Mouse (Mus musculus) myocyte (in vitro differentiated cells): ENCODE results near the gene Uvrag. TPM values are rescaled to one million over a fixed set of nuclear protein-coding genes. Genes with fewer than 3 reads are reported as not detected.

Experiments
- H3K27me3 ChIP-seq: one replicate; pipeline ENCODE4 v1.6.1; 2011; ENCODE audit not compliant: control insufficient read depth, insufficient read depth, insufficient read length
- H3K36me3 ChIP-seq: one replicate; pipeline ENCODE4 v1.6.1; 2011; ENCODE audit not compliant: control insufficient read depth, insufficient read depth
- H3K4me2 ChIP-seq: one replicate; pipeline ENCODE4 v1.6.1; 2011; ENCODE audit warnings: low read depth, control low read depth
- H3K4me3 ChIP-seq: one replicate; pipeline ENCODE4 v1.5.1; 2011; ENCODE audit warnings: mild to moderate bottlenecking, control low read depth, moderate library complexity
- H3K79me2 ChIP-seq: one replicate; pipeline ENCODE4 v1.6.1; 2011; ENCODE audit not compliant: control insufficient read depth, insufficient read depth
- H3ac ChIP-seq: one replicate; pipeline ENCODE4 v1.6.1; 2011; ENCODE audit not compliant: control insufficient read depth, insufficient read length
- CEBPB ChIP-seq: IDR thresholded peaks from 2 replicates; pipeline ENCODE4 v1.6.1; 2011; ENCODE audit warnings: mild to moderate bottlenecking, moderate library complexity; ENCODE audit not compliant: poor library complexity, insufficient read depth, severe bottlenecking
- E2F4 ChIP-seq: IDR thresholded peaks from one replicate; pipeline ENCODE4 v1.6.1; 2011; ENCODE audit warnings: mild to moderate bottlenecking, control low read depth, moderate library complexity; ENCODE audit not compliant: insufficient read depth
- MAX ChIP-seq: IDR thresholded peaks from one replicate; pipeline ENCODE4 v1.6.1; 2011; ENCODE audit warnings: low read depth, mild to moderate bottlenecking, control low read depth
- MYOD1 ChIP-seq, 3 experiments: IDR thresholded peaks; one replicate each; pipeline ENCODE4 v1.6.1; 2011; ENCODE audit warnings: control low read depth in 2 of 3, low read depth in 2 of 3, mild to moderate bottlenecking in 2 of 3, moderate library complexity in 1 of 3; ENCODE audit not compliant: insufficient read length in 2 of 3, control insufficient read depth in 1 of 3
- MYOG ChIP-seq, 3 experiments: IDR thresholded peaks; one replicate each; pipeline ENCODE4 v1.6.1; 2011; ENCODE audit warnings: control low read depth in 2 of 3, low read depth in 2 of 3, mild to moderate bottlenecking in 2 of 3; ENCODE audit not compliant: insufficient read length in 2 of 3, control insufficient read depth in 1 of 3, insufficient read depth in 1 of 3
- POLR2A ChIP-seq: IDR thresholded peaks from one replicate; pipeline ENCODE4 v1.6.1; 2011; ENCODE audit warnings: low read depth, mild to moderate bottlenecking, control low read depth, moderate library complexity; ENCODE audit not compliant: insufficient read length
- POLR2AphosphoS2 ChIP-seq: IDR thresholded peaks from one replicate; pipeline ENCODE4 v1.6.1; 2011; ENCODE audit warnings: low read depth, control low read depth; ENCODE audit not compliant: insufficient read length
- REST ChIP-seq: IDR thresholded peaks from one replicate; pipeline ENCODE4 v1.6.1; 2011; ENCODE audit warnings: mild to moderate bottlenecking, control low read depth, moderate library complexity; ENCODE audit not compliant: insufficient read depth, insufficient read length
- SRF ChIP-seq: IDR thresholded peaks from one replicate; pipeline ENCODE4 v1.6.1; 2011; ENCODE audit warnings: low read depth; ENCODE audit not compliant: control insufficient read depth, insufficient read length
- TCF12 ChIP-seq: IDR thresholded peaks from one replicate; pipeline ENCODE4 v1.6.1; 2011; ENCODE audit warnings: mild to moderate bottlenecking, control low read depth; ENCODE audit not compliant: poor library complexity, insufficient read depth, severe bottlenecking
- TCF3 ChIP-seq: IDR thresholded peaks from one replicate; pipeline ENCODE4 v1.6.1; 2011; ENCODE audit warnings: low read depth, control low read depth; ENCODE audit not compliant: insufficient read length
- USF1 ChIP-seq: IDR thresholded peaks from one replicate; pipeline ENCODE4 v1.6.1; 2011; ENCODE audit warnings: low read depth, mild to moderate bottlenecking, control low read depth, moderate library complexity
- polyA plus RNA-seq: library from polyadenylated mRNA; unstranded; fragments of >200 nt; fragmentation: generic; extraction: Trizol; gene quantifications from one replicate; pipeline ENCODE4 v1.2.1, GENCODE M21; 2012; ENCODE audit warnings: missing spikeins

Gene Uvrag
- polyA plus RNA-seq, 1 experiment: 9.0 TPM

GRCm38 (mm10) chr7:98962547-98963311 lies 178.2 kb downstream of the Uvrag start:
- Histone ChIP-seq H3K4me3 (no peak overlapping the region), H3K36me3 (no peaks in the 10 kb centered on the region), H3K27me3 (no peaks in the 10 kb centered on the region), H3ac (no peak overlapping the region), H3K79me2 (no peaks in the 10 kb centered on the region), H3K4me2 (peak overlapping the region; percentile 80)
- TF ChIP-seq TCF12: no peak
- TF ChIP-seq CEBPB: no peak
- no peak for TF ChIP-seq E2F4
- TF ChIP-seq MYOG (IDR thresholded peaks at IDR 0.05; ENCODE audit: control insufficient read depth in 1 of 3, insufficient read depth in 1 of 3, insufficient read length in 2 of 3, low read depth in 2 of 3): no peak
- TF ChIP-seq MAX: no peak

- H3ac ChIP-seq: no peak overlapping the region
- H3K36me3 ChIP-seq: no peaks in the 10 kb centered on the region
- H3K4me2 ChIP-seq: peak overlapping the region; percentile 80
- TF ChIP-seq TCF12: no peak
- TF ChIP-seq POLR2A: no peak
- TF ChIP-seq USF1: no peak
- TF ChIP-seq MYOD1 (IDR thresholded peaks at IDR 0.05; ENCODE audit: control insufficient read depth in 1 of 3, insufficient read length in 2 of 3, low read depth in 2 of 3): no peak
- no peak for TF ChIP-seq MYOG (IDR thresholded peaks at IDR 0.05; ENCODE audit: control insufficient read depth in 1 of 3, insufficient read depth in 1 of 3, insufficient read length in 2 of 3, low read depth in 2 of 3)
- TF ChIP-seq REST: no peak
- no peak for TF ChIP-seq POLR2AphosphoS2
- TF ChIP-seq E2F4: no peak
- no peak for TF ChIP-seq CEBPB
- TF ChIP-seq MAX: no peak
- no peak for TF ChIP-seq SRF
- TF ChIP-seq TCF3: no peak
- H3K4me3 ChIP-seq: no peak overlapping the region
- H3K79me2 ChIP-seq: no peaks in the 10 kb centered on the region
- no peaks in the 10 kb centered on the region for H3K27me3 ChIP-seq
These were observed 178.9 kb downstream of the Uvrag start for GRCm38 (mm10) chr7:98962074-98962473.

- no peak overlapping the region for H3K4me2 ChIP-seq
- no peak overlapping the region for H3K4me3 ChIP-seq
- no peaks in the 10 kb centered on the region for H3K27me3 ChIP-seq
- no peaks in the 10 kb centered on the region for H3K79me2 ChIP-seq
- TF ChIP-seq USF1 (no peak), E2F4 (no peak)
- H3K36me3 ChIP-seq: no peaks in the 10 kb centered on the region
- H3ac ChIP-seq: no peak overlapping the region
These were observed 180.7 kb downstream of the Uvrag start for GRCm38 (mm10) chr7:98960274-98960673.

- Histone ChIP-seq H3ac (no peak overlapping the region), H3K4me2 (no peak overlapping the region), H3K36me3 (no peaks in the 10 kb centered on the region), H3K79me2 (no peaks in the 10 kb centered on the region), H3K4me3 (no peak overlapping the region), H3K27me3 (no peaks in the 10 kb centered on the region)
- TF ChIP-seq TCF12 (no peak), USF1 (no peak), SRF (no peak), POLR2AphosphoS2 (no peak), E2F4 (no peak), TCF3 (no peak), MAX (no peak), MYOG (IDR thresholded peaks at IDR 0.05; ENCODE audit: control insufficient read depth in 1 of 3, insufficient read depth in 1 of 3, insufficient read length in 2 of 3, low read depth in 2 of 3) (no peak), CEBPB (no peak), REST (no peak), MYOD1 (IDR thresholded peaks at IDR 0.05; ENCODE audit: control insufficient read depth in 1 of 3, insufficient read length in 2 of 3, low read depth in 2 of 3) (no peak), POLR2A (no peak)
These were observed 181.7 kb downstream of the Uvrag start for GRCm38 (mm10) chr7:98959246-98959645.

GRCm38 (mm10) chr7:98958172-98958571 lies 182.8 kb downstream of the Uvrag start:
- H3K79me2 ChIP-seq: no peaks in the 10 kb centered on the region
- H3K27me3 ChIP-seq: no peaks in the 10 kb centered on the region
- H3K4me3 ChIP-seq: no peak overlapping the region
- no peak overlapping the region for H3ac ChIP-seq
- TF ChIP-seq POLR2A (no peak), TCF12 (no peak), MYOG (IDR thresholded peaks at IDR 0.05; ENCODE audit: control insufficient read depth in 1 of 3, insufficient read depth in 1 of 3, insufficient read length in 2 of 3, low read depth in 2 of 3) (no peak), MAX (no peak), REST (no peak), CEBPB (no peak), MYOD1 (IDR thresholded peaks at IDR 0.05; ENCODE audit: control insufficient read depth in 1 of 3, insufficient read length in 2 of 3, low read depth in 2 of 3) (no peak), SRF (no peak), TCF3 (no peak), POLR2AphosphoS2 (no peak), E2F4 (no peak), USF1 (no peak)
- no peak overlapping the region for H3K4me2 ChIP-seq
- H3K36me3 ChIP-seq: no peaks in the 10 kb centered on the region
